In genomic region chr9:44107110-44107509, GRCm38 (mm10) we compare ENCODE assay signal across 9 mouse cellular contexts. TPM values are rescaled to one million over a fixed set of nuclear protein-coding genes. Genes with fewer than 3 reads are reported as not detected.
DNase-seq lines count a peak whose midpoint lies in the region; ATAC-seq lines count a peak whose summit lies in the region.
"Had no signal": no experiment of that assay in that cellular context is flagged by ENCODE, and none has a peak within 500 bp of the region (broad histone marks: within the 10 kb centered on the region; RNA-seq: fewer than 3 reads in every experiment).

TSS of gene C1qtnf5 (plus strand) at chr9:44107245.

- peaks cover 58% of the 10 kb centered on the region for H3K4me1 ChIP-seq in hindbrain, embryonic 13.5 days (replicated peaks)

- peak; percentile 68 for ATAC-seq in hindbrain, embryonic 13.5 days (ENCODE audit: low FRiP score)
- ATAC-seq in monocyte, adult 5-6 weeks (replicated peaks; ENCODE audit: insufficient number of reproducible peaks, low FRiP score, low TSS enrichment, poor library complexity, severe bottlenecking), result no peak

- 35% methylated on average over 8 of the region's 8 CpGs for WGBS in hindbrain, embryonic 13.5 days

- H3K36me3 ChIP-seq in hindbrain, embryonic 13.5 days, result peaks cover 8% of the 10 kb centered on the region

- peak within 1 kb of the TSS; percentile 56 for H3K9ac ChIP-seq in hindbrain, embryonic 13.5 days

- H3K27ac ChIP-seq in hindbrain, embryonic 13.5 days, result peak within 1 kb of the TSS; percentile 74

- DNase-seq in 3134 (ENCODE audit: extremely low read depth, insufficient read length, low spot score), result peak; percentile 86
- DNase-seq in cerebellum, adult 9-10 months, result peak; percentile 72
- peak; percentile 73 to 87 for DNase-seq in gastrocnemius, adult 8-10 months (ENCODE audit: low spot score in 2 of 2)
- DNase-seq in layer of hippocampus, postnatal 14 days (ENCODE audit: low spot score in 2 of 2), result peak; percentile 68 to 86
- peak; percentile 97 for DNase-seq in lung, postnatal 10 days
- DNase-seq in skeletal muscle tissue, adult 2 months (ENCODE audit: low read depth, low spot score), result peak; percentile 83

- peak within 1 kb of the TSS; percentile 14 for H3K4me3 ChIP-seq in hindbrain, embryonic 13.5 days

- no peaks in the 10 kb centered on the region for H3K27me3 ChIP-seq in hindbrain, embryonic 13.5 days
- H3K27me3 ChIP-seq: CH12.LX had no signal

- peak within 1 kb of the TSS; percentile 39 for H3K4me2 ChIP-seq in hindbrain, embryonic 13.5 days

- no peaks in the 10 kb centered on the region for H3K9me3 ChIP-seq in hindbrain, embryonic 13.5 days

RNA-seq across cellular contexts. Expression of gene C1qtnf5, which starts in this region (rescaled TPM):
- 1 to 10 TPM; 1.6 to 4.2 (median 3.0) TPM for total RNA-seq in gastrocnemius, adult 8-10 months (2022)
- 3.2 and 5.3 TPM in 2 replicates for polyA plus RNA-seq in hindbrain, embryonic 13.5 days (2015; fragmentation: Nextera tagmentation; extraction: Ambion mirVana)
- 10 to 100 TPM; 13.5 to 18.6 TPM for total RNA-seq in layer of hippocampus, postnatal 14 days (2021)
- not detected in 3 replicates for total RNA-seq in monocyte, adult 5-6 weeks (2017)
- total RNA-seq: CH12.LX had no signal
